Mouse (Mus musculus): ENCODE results near the gene Camk2n2. TPM values are rescaled to one million over a fixed set of nuclear protein-coding genes. Genes with fewer than 3 reads are reported as not detected.

The Camk2n2 gene
- polyA plus RNA-seq, 1 experiment from 2014 or later: 0.57 TPM

GRCm38 (mm10) chr16:20604705-20605104 lies 16.4 kb downstream of the Camk2n2 start:
- H3K9me3 ChIP-seq (ENCODE audit: control insufficient read depth, low read length): no peaks in the 10 kb centered on the region
- H3K4me2 ChIP-seq (ENCODE audit: low read length): no peak overlapping the region
- H3K27ac ChIP-seq (replicated peaks in 1 of 2; ENCODE audit: control insufficient read depth in 1 of 2, insufficient read depth in 1 of 2, low read depth in 2 of 2, low read length in 2 of 2): no peak overlapping the region
- no peak for ATAC-seq (ENCODE audit: insufficient number of reproducible peaks, insufficient read depth, low FRiP score, low read depth)
- peaks cover 0 to 3% of the 10 kb centered on the region in 2 experiments; a peak in 2 of 4 replicates for H3K4me1 ChIP-seq (ENCODE audit: control insufficient read depth in 2 of 2, insufficient read depth in 2 of 2, low read length in 2 of 2)
- peaks cover 36% of the 10 kb centered on the region for H3K36me3 ChIP-seq (ENCODE audit: control insufficient read depth, insufficient read depth, low read length)
- no peak overlapping the region for H3K4me3 ChIP-seq (ENCODE audit: control insufficient read depth in 1 of 2, insufficient read depth in 1 of 2, low read depth in 1 of 2, low read length in 2 of 2)
- H3K9ac ChIP-seq (ENCODE audit: low read length): no peak overlapping the region
- no peaks in the 10 kb centered on the region for H3K27me3 ChIP-seq (ENCODE audit: control insufficient read depth, insufficient read depth, low read length)
- 53% methylated on average over 9 of the region's 9 CpGs for WGBS

GRCm38 (mm10) chr16:20600511-20600910 lies 20.6 kb downstream of the Camk2n2 start:
- H3K9ac ChIP-seq (ENCODE audit: low read length): no peak overlapping the region
- no peak overlapping the region for H3K27ac ChIP-seq (replicated peaks in 1 of 2; ENCODE audit: control insufficient read depth in 1 of 2, insufficient read depth in 1 of 2, low read depth in 2 of 2, low read length in 2 of 2)
- H3K9me3 ChIP-seq (ENCODE audit: control insufficient read depth, low read length): no peaks in the 10 kb centered on the region
- no peaks in the 10 kb centered on the region for H3K4me1 ChIP-seq (ENCODE audit: control insufficient read depth in 2 of 2, insufficient read depth in 2 of 2, low read length in 2 of 2)
- WGBS: 64% methylated on average over 5 of the region's 5 CpGs
- peaks cover 10% of the 10 kb centered on the region for H3K36me3 ChIP-seq (ENCODE audit: control insufficient read depth, insufficient read depth, low read length)
- H3K4me3 ChIP-seq (ENCODE audit: control insufficient read depth in 1 of 2, insufficient read depth in 1 of 2, low read depth in 1 of 2, low read length in 2 of 2): no peak overlapping the region
- no peak for ATAC-seq (ENCODE audit: insufficient number of reproducible peaks, insufficient read depth, low FRiP score, low read depth)
- H3K27me3 ChIP-seq (ENCODE audit: control insufficient read depth, insufficient read depth, low read length): no peaks in the 10 kb centered on the region; the same call in 1 of the 2 replicates
- no peak overlapping the region for H3K4me2 ChIP-seq (ENCODE audit: low read length)

- Histone ChIP-seq H3K4me2 (ENCODE audit: low read length) (no peak overlapping the region), H3K36me3 (ENCODE audit: control insufficient read depth, insufficient read depth, low read length) (no peaks in the 10 kb centered on the region), H3K9me3 (ENCODE audit: control insufficient read depth, low read length) (no peaks in the 10 kb centered on the region), H3K27me3 (ENCODE audit: control insufficient read depth, insufficient read depth, low read length) (peaks cover 23% of the 10 kb centered on the region), H3K9ac (ENCODE audit: low read length) (no peak overlapping the region), H3K4me3 (ENCODE audit: control insufficient read depth in 1 of 2, insufficient read depth in 1 of 2, low read depth in 1 of 2, low read length in 2 of 2) (no peak overlapping the region), H3K27ac (replicated peaks in 1 of 2; ENCODE audit: control insufficient read depth in 1 of 2, insufficient read depth in 1 of 2, low read depth in 2 of 2, low read length in 2 of 2) (no peak overlapping the region), H3K4me1 (ENCODE audit: control insufficient read depth in 2 of 2, insufficient read depth in 2 of 2, low read length in 2 of 2) (no peaks in the 10 kb centered on the region)
- WGBS: 54% methylated on average over 7 of the region's 7 CpGs
- ATAC-seq (ENCODE audit: insufficient number of reproducible peaks, insufficient read depth, low FRiP score, low read depth): no peak
Observed at GRCm38 (mm10) chr16:20596687-20597441, 24.2 kb downstream of the Camk2n2 start.

- Histone ChIP-seq H3K9me3 (ENCODE audit: control insufficient read depth, low read length) (no peaks in the 10 kb centered on the region), H3K4me2 (ENCODE audit: low read length) (no peak overlapping the region), H3K27me3 (ENCODE audit: control insufficient read depth, insufficient read depth, low read length) (peaks cover 34% of the 10 kb centered on the region), H3K27ac (replicated peaks in 1 of 2; ENCODE audit: control insufficient read depth in 1 of 2, insufficient read depth in 1 of 2, low read depth in 2 of 2, low read length in 2 of 2) (no peak overlapping the region), H3K9ac (ENCODE audit: low read length) (no peak overlapping the region), H3K4me1 (ENCODE audit: control insufficient read depth in 2 of 2, insufficient read depth in 2 of 2, low read length in 2 of 2) (peaks cover 0 to 5% of the 10 kb centered on the region in 2 experiments; a peak in 1 of 4 replicates), H3K4me3 (ENCODE audit: control insufficient read depth in 1 of 2, insufficient read depth in 1 of 2, low read depth in 1 of 2, low read length in 2 of 2) (no peak overlapping the region), H3K36me3 (ENCODE audit: control insufficient read depth, insufficient read depth, low read length) (no peaks in the 10 kb centered on the region)
- 71% methylated on average over 4 of the region's 4 CpGs for WGBS
- no peak for ATAC-seq (ENCODE audit: insufficient number of reproducible peaks, insufficient read depth, low FRiP score, low read depth)
Observed at GRCm38 (mm10) chr16:20595737-20596136, 25.4 kb downstream of the Camk2n2 start.

- Histone ChIP-seq H3K4me3 (ENCODE audit: control insufficient read depth in 1 of 2, insufficient read depth in 1 of 2, low read depth in 1 of 2, low read length in 2 of 2) (no peak overlapping the region), H3K36me3 (ENCODE audit: control insufficient read depth, insufficient read depth, low read length) (no peaks in the 10 kb centered on the region), H3K9ac (ENCODE audit: low read length) (no peak overlapping the region), H3K4me2 (ENCODE audit: low read length) (no peak overlapping the region), H3K9me3 (ENCODE audit: control insufficient read depth, low read length) (no peaks in the 10 kb centered on the region), H3K4me1 (ENCODE audit: control insufficient read depth in 2 of 2, insufficient read depth in 2 of 2, low read length in 2 of 2) (peaks cover under 1 to 10% of the 10 kb centered on the region in 2 experiments; a peak in 2 of 4 replicates), H3K27ac (replicated peaks in 1 of 2; ENCODE audit: control insufficient read depth in 1 of 2, insufficient read depth in 1 of 2, low read depth in 2 of 2, low read length in 2 of 2) (no peak overlapping the region), H3K27me3 (ENCODE audit: control insufficient read depth, insufficient read depth, low read length) (peaks cover 40% of the 10 kb centered on the region)
- 59% methylated on average over 7 of the region's 7 CpGs for WGBS
- ATAC-seq (ENCODE audit: insufficient number of reproducible peaks, insufficient read depth, low FRiP score, low read depth): no peak
Observed at GRCm38 (mm10) chr16:20595060-20595673, 25.9 kb downstream of the Camk2n2 start.

GRCm38 (mm10) chr16:20591076-20591705 lies 29.9 kb downstream of the Camk2n2 start:
- no peaks in the 10 kb centered on the region for H3K36me3 ChIP-seq (ENCODE audit: control insufficient read depth, insufficient read depth, low read length)
- ATAC-seq (ENCODE audit: insufficient number of reproducible peaks, insufficient read depth, low FRiP score, low read depth): no peak

GRCm38 (mm10) chr16:20590680-20591038 lies 30.4 kb downstream of the Camk2n2 start:
- Histone ChIP-seq H3K9me3 (ENCODE audit: control insufficient read depth, low read length) (no peaks in the 10 kb centered on the region), H3K9ac (ENCODE audit: low read length) (no peak overlapping the region), H3K36me3 (ENCODE audit: control insufficient read depth, insufficient read depth, low read length) (no peaks in the 10 kb centered on the region), H3K27ac (replicated peaks in 1 of 2; ENCODE audit: control insufficient read depth in 1 of 2, insufficient read depth in 1 of 2, low read depth in 2 of 2, low read length in 2 of 2) (no peak overlapping the region), H3K4me3 (ENCODE audit: control insufficient read depth in 1 of 2, insufficient read depth in 1 of 2, low read depth in 1 of 2, low read length in 2 of 2) (peak overlapping the region in 1 of 2 experiments; percentile 52; a peak in 3 of 4 replicates), H3K27me3 (ENCODE audit: control insufficient read depth, insufficient read depth, low read length) (peaks cover 63% of the 10 kb centered on the region), H3K4me2 (ENCODE audit: low read length) (peak overlapping the region; percentile 88), H3K4me1 (ENCODE audit: control insufficient read depth in 2 of 2, insufficient read depth in 2 of 2, low read length in 2 of 2) (peaks cover 5 to 21% of the 10 kb centered on the region in 2 experiments; a peak in 2 of 4 replicates)
- no peak for ATAC-seq (ENCODE audit: insufficient number of reproducible peaks, insufficient read depth, low FRiP score, low read depth)
- WGBS: 6% methylated on average over 17 of the region's 17 CpGs

More at GRCm38 (mm10) chr16:20591076-20591705, 29.9 kb downstream of the Camk2n2 start:
- Histone ChIP-seq H3K4me2 (ENCODE audit: low read length) (peak overlapping the region; percentile 88), H3K4me3 (ENCODE audit: control insufficient read depth in 1 of 2, insufficient read depth in 1 of 2, low read depth in 1 of 2, low read length in 2 of 2) (peak overlapping the region; percentile 8 to 52; a peak in 2 of 4 replicates), H3K9ac (ENCODE audit: low read length) (no peak overlapping the region), H3K27me3 (ENCODE audit: control insufficient read depth, insufficient read depth, low read length) (peaks cover 63% of the 10 kb centered on the region), H3K4me1 (ENCODE audit: control insufficient read depth in 2 of 2, insufficient read depth in 2 of 2, low read length in 2 of 2) (peaks cover 5 to 21% of the 10 kb centered on the region in 2 experiments; a peak in 2 of 4 replicates), H3K27ac (replicated peaks in 1 of 2; ENCODE audit: control insufficient read depth in 1 of 2, insufficient read depth in 1 of 2, low read depth in 2 of 2, low read length in 2 of 2) (no peak overlapping the region), H3K9me3 (ENCODE audit: control insufficient read depth, low read length) (no peaks in the 10 kb centered on the region)
- 7% methylated on average over 47 of the region's 48 CpGs for WGBS
